Mouse (Mus musculus): ENCODE measurements around the gene Dbt. TPM values are rescaled to one million over a fixed set of nuclear protein-coding genes. Genes with fewer than 3 reads are reported as not detected.
A peak's percentile ranks its signal among the peaks of the same experiment; 100 is the strongest.

Dbt gene
- polyA plus RNA-seq, 1 experiment from 2014 or later = 17.2 TPM

GRCm38 (mm10) chr3:116595603-116595991, 82.7 kb downstream of the Dbt start:
- peak overlapping the region; percentile 77 for H3K4me3 ChIP-seq (ENCODE audit: low read depth, low read length)
- no peaks in the 10 kb centered on the region for H3K27me3 ChIP-seq (replicated peaks; ENCODE audit: control insufficient read depth, insufficient read depth, low read length)
- H3K9ac ChIP-seq (ENCODE audit: low read length) = peak overlapping the region; percentile 67
- H3K9me3 ChIP-seq (ENCODE audit: control insufficient read depth, low read length) = no peaks in the 10 kb centered on the region
- H3K27ac ChIP-seq (ENCODE audit: low read depth) = no peak overlapping the region
- WGBS = 10% methylated on average over 10 of the region's 10 CpGs
- ATAC-seq (replicated peaks; ENCODE audit: low FRiP score, low TSS enrichment, low read depth) (no peak), DNase-seq (ENCODE audit: low spot score) (no peak)
- peak overlapping the region; percentile 60 for H3K4me2 ChIP-seq (ENCODE audit: low read length)
- H3K36me3 ChIP-seq (ENCODE audit: control insufficient read depth, insufficient read depth, low read length) = peaks cover 13% of the 10 kb centered on the region
- H3K4me1 ChIP-seq (replicated peaks; ENCODE audit: control insufficient read depth, insufficient read depth, low read length) = peaks cover 9% of the 10 kb centered on the region; the same call in 1 of the 2 replicates

Other genes starting within 250 kb of the Dbt start
- 8.8 and 10.0 TPM in 2 replicates for gene Cdc14a, start 89.0 kb upstream of the Dbt start, polyA plus RNA-seq (2014; fragmentation: Nextera tagmentation; extraction: Ambion mirVana)
- gene Rtca, start 4.9 kb upstream of the Dbt start, polyA plus RNA-seq (2014; fragmentation: Nextera tagmentation; extraction: Ambion mirVana) = 76.1 and 77.0 TPM in 2 replicates
- gene Lrrc39, start 49.9 kb downstream of the Dbt start, polyA plus RNA-seq (2014; fragmentation: Nextera tagmentation; extraction: Ambion mirVana) = 1.1 and 1.5 TPM in 2 replicates
- 18.8 and 25.3 TPM in 2 replicates for gene Sass6, start 81.9 kb downstream of the Dbt start, polyA plus RNA-seq (2014; fragmentation: Nextera tagmentation; extraction: Ambion mirVana)
- 29.0 and 33.4 TPM in 2 replicates for gene Trmt13, start 101.5 kb downstream of the Dbt start, polyA plus RNA-seq (2014; fragmentation: Nextera tagmentation; extraction: Ambion mirVana)
- gene Mfsd14a, start 149.6 kb downstream of the Dbt start, polyA plus RNA-seq (2014; fragmentation: Nextera tagmentation; extraction: Ambion mirVana) = 91.8 and 100 TPM in 2 replicates
- gene Gm43191, start 168.2 kb downstream of the Dbt start, polyA plus RNA-seq (2014; fragmentation: Nextera tagmentation; extraction: Ambion mirVana) = not detected in 2 replicates
- 15.3 and 18.0 TPM in 2 replicates for gene Slc35a3, start 199.8 kb downstream of the Dbt start, polyA plus RNA-seq (2014; fragmentation: Nextera tagmentation; extraction: Ambion mirVana)